Mouse (Mus musculus) intestine, postnatal 0 days (tissue): ENCODE measurements around the gene Zfp652. TPM values are rescaled to one million over a fixed set of nuclear protein-coding genes. Genes with fewer than 3 reads are reported as not detected.
A peak's percentile ranks its signal among the peaks of the same experiment; 100 is the strongest.
"Not testable (repeated sequence)": the region's sequence is repeated elsewhere in the genome, so short reads cannot be mapped to it uniquely, and the experiment has no call there.

Experiments used
- ATAC-seq: fragments of 200-750 bp; cut with Nextera tagmentation; 2 replicates; pipeline ENCODE4 v1.8.0; 2017; ENCODE audit warnings: mild to moderate bottlenecking, moderate TSS enrichment, moderate library complexity
- H3K27ac ChIP-seq: fragments of 300-500 bp; sonication (generic); 2 replicates; pipeline ENCODE4 v1.5.1; 2014; ENCODE audit warnings: mild to moderate bottlenecking, low read depth, low read length, moderate library complexity
- H3K27me3 ChIP-seq: fragments of 300-500 bp; sonication (generic); replicated peaks from 2 replicates; pipeline ENCODE4 v1.6.1; 2014; ENCODE audit warnings: low read length, mixed read lengths; ENCODE audit not compliant: control insufficient read depth, insufficient read depth
- H3K36me3 ChIP-seq: fragments of 300-500 bp; sonication (generic); 2 replicates; pipeline ENCODE4 v1.6.1; 2014; ENCODE audit warnings: mild to moderate bottlenecking, moderate library complexity; ENCODE audit not compliant: control insufficient read depth, insufficient read depth
- H3K4me1 ChIP-seq: fragments of 300-500 bp; sonication (generic); replicated peaks from 2 replicates; pipeline ENCODE4 v1.6.1; 2014; ENCODE audit warnings: antibody characterized with exemption, low read length, mixed read lengths; ENCODE audit not compliant: control insufficient read depth, insufficient read depth
- H3K4me2 ChIP-seq: fragments of 300-500 bp; sonication (generic); replicated peaks from 2 replicates; pipeline ENCODE4 v1.6.1; 2014; ENCODE audit warnings: low read depth, mild to moderate bottlenecking, moderate library complexity
- H3K4me3 ChIP-seq: fragments of 300-500 bp; sonication (generic); 2 replicates; pipeline ENCODE4 v1.5.1; 2014; ENCODE audit warnings: low read depth, low read length
- H3K9ac ChIP-seq: fragments of 300-500 bp; sonication (generic); 2 replicates; pipeline ENCODE4 v1.6.1; 2014; ENCODE audit warnings: mild to moderate bottlenecking, low read depth, low read length
- H3K9me3 ChIP-seq: fragments of 300-500 bp; sonication (generic); 2 replicates; pipeline ENCODE4 v1.6.1; 2016; ENCODE audit warnings: mixed run types; ENCODE audit not compliant: control insufficient read depth
- CTCF ChIP-seq: sonication (generic); IDR thresholded peaks from 2 replicates; pipeline ENCODE4 v1.5.1; 2016; ENCODE audit warnings: low read depth, mild to moderate bottlenecking, control low read depth, antibody characterized with exemption, moderate library complexity
- WGBS: fragments of 180-500 bp; shearing (Covaris S2); extraction: QIAGEN DNeasy Blood & Tissue Kit; methylation state at CpG from one replicate; pipeline ENCODE4 v1.1.7; 2014; 5-methylcytosine and 5-hydroxymethylcytosine counted together
- polyA plus RNA-seq: library from polyadenylated mRNA; unstranded; fragments of >200 nt; fragmentation: Nextera tagmentation; extraction: Ambion mirVana; gene quantifications from 2 replicates; pipeline ENCODE4 v1.2.1, GENCODE M21; 2015

The Zfp652 gene
- 7.9 and 9.7 TPM in 2 replicates for polyA plus RNA-seq

DNA sequence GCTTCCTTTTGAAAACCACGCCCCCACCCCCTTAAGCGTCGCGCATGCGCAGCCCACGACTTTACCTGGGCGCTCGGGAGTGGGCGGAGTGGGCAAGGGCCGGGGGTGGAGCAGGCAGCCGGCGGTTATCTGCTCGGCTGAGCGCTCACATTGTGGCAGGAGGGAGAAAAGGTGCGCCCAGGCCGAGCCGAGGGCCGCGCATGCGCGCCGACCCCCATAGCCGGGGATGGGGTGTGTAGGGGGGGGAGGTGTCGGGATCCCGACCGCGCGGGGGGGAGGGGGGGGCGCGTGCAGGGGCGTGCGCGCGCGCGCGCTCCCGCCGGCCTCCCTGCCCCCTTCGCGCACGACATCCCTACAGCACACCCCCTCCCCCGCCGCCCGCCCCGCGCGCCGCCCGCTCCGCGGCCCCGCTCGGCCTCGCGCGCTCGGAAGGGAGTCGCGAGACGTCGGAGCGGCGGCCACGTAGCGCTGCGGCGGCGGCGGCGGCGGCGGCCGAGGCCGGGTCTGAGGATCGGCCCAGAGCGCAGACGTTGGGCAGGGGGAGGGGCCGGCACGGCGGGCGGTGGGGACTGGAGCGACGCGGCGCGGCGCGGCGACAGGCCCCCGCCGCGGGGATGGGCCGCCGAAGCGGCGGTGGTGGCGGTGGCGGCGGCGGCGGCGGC, at the start of gene Zfp652:
Gene Zfp652 (plus strand): TSS at position 111 of the 662 bp plus-strand sequence.
- peak within 1 kb of the TSS; percentile 99 for H3K27ac ChIP-seq
- under 1% methylated on average over 69 of the region's 103 CpGs for WGBS
- H3K4me1 ChIP-seq, result 0 out of 2 replicates have a peak, but pooled peaks cover 2% of the 10 kb centered on the region
- no peaks in the 10 kb centered on the region for H3K9me3 ChIP-seq
- peak; percentile 91 for ATAC-seq
- TF ChIP-seq CTCF, result no peak
- H3K4me3 ChIP-seq, result peak within 1 kb of the TSS; percentile 92
- H3K27me3 ChIP-seq, result no peaks in the 10 kb centered on the region
- no peaks in the 10 kb centered on the region for H3K36me3 ChIP-seq
- peak within 1 kb of the TSS; percentile 93 for H3K4me2 ChIP-seq
- H3K9ac ChIP-seq, result peak within 1 kb of the TSS; percentile 95

DNA sequence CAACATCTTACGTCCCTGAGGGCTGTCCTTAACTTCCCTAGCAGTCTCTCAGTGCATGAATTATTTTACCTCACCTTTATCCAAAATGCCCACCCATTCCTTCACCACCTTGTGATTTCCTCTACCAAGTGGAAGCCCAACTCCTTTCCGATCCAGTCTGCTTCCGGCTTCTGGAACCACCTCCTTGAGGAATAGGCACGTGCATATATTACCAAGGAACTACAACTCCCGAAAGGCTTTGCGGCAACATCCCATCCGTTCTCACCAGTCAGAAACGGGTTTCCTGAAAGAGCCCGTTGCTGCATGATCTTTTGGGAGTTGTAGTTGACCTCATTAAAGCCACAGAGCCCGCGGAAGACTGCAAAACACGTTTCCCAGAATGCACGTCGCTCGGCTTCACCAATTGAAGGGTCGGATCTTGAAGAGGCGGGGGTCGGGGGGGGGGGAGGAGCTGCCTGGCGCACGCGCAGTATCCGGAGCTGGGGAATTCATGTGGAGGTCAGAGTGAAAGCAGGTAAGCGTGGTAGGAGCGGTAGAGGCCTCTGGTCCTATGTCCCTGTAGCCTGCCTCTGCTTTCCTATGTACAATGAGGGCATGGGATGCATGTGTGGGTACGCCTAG, 45.8 kb upstream of the Zfp652 start, which contains the start of gene Phb:
Gene Phb (plus strand): TSS at position 429 of the 621 bp plus-strand sequence.
- Histone ChIP-seq H3K9me3 (no peaks in the 10 kb centered on the region), H3K4me2 (peak within 1 kb of the TSS; percentile 80), H3K9ac (peak within 1 kb of the TSS; percentile 64), H3K36me3 (peaks cover 24% of the 10 kb centered on the region), H3K4me1 (no peaks in the 10 kb centered on the region; the same call in 1 of the 2 replicates), H3K27ac (peak within 1 kb of the TSS; percentile 42), H3K27me3 (no peaks in the 10 kb centered on the region), H3K4me3 (peak within 1 kb of the TSS; percentile 73)
- no peak for TF ChIP-seq CTCF
- 1% methylated on average over 25 of the region's 25 CpGs for WGBS
- ATAC-seq, result peak; percentile 98

DNA sequence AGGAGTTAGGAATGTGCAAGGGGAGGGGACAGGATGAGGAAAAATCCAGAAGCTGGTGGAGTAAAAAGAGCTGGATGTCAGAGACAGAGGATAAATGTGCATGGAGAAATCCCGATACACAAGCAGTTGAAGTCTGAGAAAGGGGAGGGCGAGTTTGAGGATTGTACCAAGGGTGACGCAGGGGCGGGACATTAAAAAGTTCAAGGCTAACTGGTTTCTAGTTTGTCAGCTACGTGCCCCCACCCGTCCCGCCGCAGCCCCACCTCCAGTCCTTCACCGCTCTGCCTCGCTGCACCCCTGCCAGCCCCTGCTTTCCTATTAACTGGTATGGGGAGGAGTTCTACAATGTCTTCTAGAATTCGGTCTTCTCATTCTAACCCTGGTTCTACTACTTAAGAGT, 45.3 kb upstream of the Zfp652 start:
- Histone ChIP-seq H3K9ac (peak overlapping the region; percentile 64), H3K4me3 (peak overlapping the region; percentile 73), H3K4me2 (peak overlapping the region; percentile 80), H3K4me1 (no peaks in the 10 kb centered on the region; the same call in 1 of the 2 replicates), H3K27me3 (no peaks in the 10 kb centered on the region), H3K36me3 (peaks cover 28% of the 10 kb centered on the region), H3K27ac (peak overlapping the region; percentile 42), H3K9me3 (no peaks in the 10 kb centered on the region)
- TF ChIP-seq CTCF, result no peak
- no peak for ATAC-seq
- WGBS, result under 1% methylated on average over 11 of the region's 11 CpGs

DNA sequence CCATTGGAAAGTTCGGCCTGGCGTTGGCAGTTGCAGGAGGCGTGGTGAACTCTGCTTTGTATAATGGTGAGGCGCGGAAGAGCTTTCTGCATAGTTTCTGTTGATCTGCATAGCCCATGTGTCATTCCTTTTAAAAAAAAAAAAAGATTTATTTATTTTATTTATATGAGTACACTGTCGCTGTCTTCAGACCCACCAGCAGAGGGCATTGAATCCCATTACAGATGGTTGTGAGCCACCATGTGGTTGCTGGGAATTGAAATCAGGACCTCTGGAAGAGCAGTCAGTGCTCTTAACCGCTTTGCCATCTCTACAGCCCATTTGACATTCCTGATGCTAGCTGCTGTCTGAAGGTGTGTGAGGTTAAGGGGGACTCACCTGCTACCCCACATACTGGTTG, 44.4 kb upstream of the Zfp652 start:
- Histone ChIP-seq H3K4me3 (peak overlapping the region; percentile 73), H3K4me2 (peak overlapping the region; percentile 80), H3K36me3 (peaks cover 35% of the 10 kb centered on the region)
- H3K4me1 ChIP-seq, H3K9me3 ChIP-seq, H3K9ac ChIP-seq, H3K27me3 ChIP-seq, H3K27ac ChIP-seq, ATAC-seq: not testable (repeated sequence)
- WGBS, result 83% methylated on average over 7 of the region's 7 CpGs
- TF ChIP-seq CTCF, result peak; percentile 50

DNA sequence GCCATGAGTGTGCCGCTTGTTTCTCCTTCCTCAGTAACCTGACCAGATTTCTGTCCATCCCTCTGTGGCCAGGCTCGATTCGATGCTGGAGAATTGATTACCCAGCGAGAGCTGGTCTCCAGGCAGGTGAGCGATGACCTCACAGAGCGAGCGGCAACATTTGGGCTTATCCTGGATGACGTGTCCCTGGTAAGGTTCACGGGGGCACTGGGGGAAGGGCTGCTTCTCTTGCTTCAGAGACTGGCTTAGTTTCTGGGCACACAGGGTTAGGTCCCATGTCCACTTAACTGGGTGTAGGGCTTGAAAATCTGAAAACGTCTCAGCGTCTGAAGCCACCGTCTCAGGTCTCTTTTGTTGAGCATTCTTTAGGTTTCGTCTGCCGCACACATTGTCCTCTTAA, 37.0 kb upstream of the Zfp652 start:
- peaks cover 85% of the 10 kb centered on the region for H3K36me3 ChIP-seq
- no peaks in the 10 kb centered on the region for H3K27me3 ChIP-seq
- no peak for TF ChIP-seq CTCF
- WGBS, result 87% methylated on average over 14 of the region's 14 CpGs
- no peaks in the 10 kb centered on the region for H3K9me3 ChIP-seq
- no peak overlapping the region for H3K9ac ChIP-seq
- no peaks in the 10 kb centered on the region for H3K4me1 ChIP-seq
- no peak for ATAC-seq
- no peak overlapping the region for H3K27ac ChIP-seq
- H3K4me2 ChIP-seq, result no peak overlapping the region
- H3K4me3 ChIP-seq, result no peak overlapping the region

DNA sequence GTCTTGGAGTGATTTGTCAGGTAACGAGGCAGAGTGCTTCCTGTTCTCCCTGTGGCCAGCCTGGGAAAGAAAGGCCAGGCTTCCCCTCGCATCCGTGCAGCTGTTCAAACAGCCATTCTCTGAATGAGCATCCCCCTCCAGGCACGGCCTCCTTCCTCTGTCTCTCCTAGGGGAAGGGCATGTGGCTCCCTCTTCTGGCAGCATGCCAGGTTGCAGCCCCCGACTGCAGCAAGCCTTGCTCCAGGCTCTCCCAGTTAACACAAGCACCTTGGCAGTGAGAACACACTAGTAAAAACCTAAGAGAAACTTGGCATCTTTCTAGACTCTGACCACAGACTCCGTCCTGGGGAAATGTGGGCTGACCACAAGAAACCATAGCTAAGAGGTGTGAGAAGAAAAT, 36.2 kb upstream of the Zfp652 start:
- Histone ChIP-seq H3K36me3 (peaks cover 83% of the 10 kb centered on the region), H3K9me3 (no peaks in the 10 kb centered on the region), H3K27me3 (no peaks in the 10 kb centered on the region), H3K9ac (no peak overlapping the region), H3K27ac (no peak overlapping the region), H3K4me1 (no peaks in the 10 kb centered on the region), H3K4me2 (no peak overlapping the region), H3K4me3 (no peak overlapping the region)
- ATAC-seq, result 0 out of 2 replicates have a peak, but pooled peaks have one; percentile 18
- TF ChIP-seq CTCF, result peak; percentile 74
- 22% methylated on average over 6 of the region's 6 CpGs for WGBS
